Mouse (Mus musculus): ENCODE measurements around the gene Pcdh9.

GRCm38 (mm10) chr14:93350906-93351305, 539.6 kb downstream of the Pcdh9 start:
- TF ChIP-seq CTCF (IDR thresholded peaks at IDR 0.05; ENCODE audit: borderline replicate concordance, insufficient read depth, low read depth, low read length): no peak
- TF ChIP-seq POLR2A (IDR thresholded peaks at IDR 0.05; ENCODE audit: borderline replicate concordance, insufficient read depth, low read length): no peak

All from cerebellum, adult 2 months (tissue).